13 mouse cellular contexts compared by ENCODE assay signal in genomic region chr8:47250832-47251231, GRCm38 (mm10).
"Had no signal": no experiment of that assay in that cellular context is flagged by ENCODE, and none has a peak within 500 bp of the region (broad histone marks: within the 10 kb centered on the region; RNA-seq: fewer than 3 reads in every experiment).

No protein-coding gene starts in this region.

- DNase-seq: lung, adult 18-20 months; lung, embryonic 14.5 days; lung, postnatal 10 days; lung, postnatal 4 days; retina, postnatal 1 day; right cerebral cortex, adult 18-20 months; right cerebral cortex, postnatal 14 days; spleen, adult 18-20 months; thymus, adult 18-20 months; thymus, postnatal 14 days; thymus, postnatal 36 days had no signal

- ATAC-seq: midbrain, embryonic 13.5 days; midbrain, embryonic 16.5 days had no signal
